Mouse (Mus musculus) monocyte, adult 2 months (primary cell): ENCODE data around the gene Hps1.

Experiments used
- DNase-seq, 2 experiments: peaks; one replicate each; pipeline ENCODE4 v3.0.0; 2022; ENCODE audit warnings: low spot score in 2 of 2, low read depth in 1 of 2

Hps1 gene

GRCm38 (mm10) chr19:42718101-42718500, 61.7 kb downstream of the Hps1 start:
- DNase-seq: no peak

DNA sequence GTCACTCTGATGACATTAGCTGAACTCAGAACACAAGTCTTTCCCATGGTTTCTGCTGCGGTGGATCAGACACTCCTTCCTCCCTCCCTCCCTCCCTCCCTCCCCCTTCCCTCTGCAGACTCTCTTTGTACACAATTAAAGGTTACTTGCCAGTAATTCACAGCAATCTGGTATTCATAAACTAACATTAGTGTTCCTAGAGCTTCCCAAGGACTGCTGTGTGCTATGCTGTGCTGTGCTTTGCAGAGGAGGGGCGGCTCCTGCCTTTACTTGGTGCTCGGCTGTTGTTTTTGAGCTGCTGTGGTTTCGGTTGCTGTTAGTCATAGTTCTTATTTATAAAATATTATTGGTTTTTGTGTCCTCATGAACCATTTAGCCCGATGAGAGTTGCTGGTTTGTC, 62.1 kb downstream of the Hps1 start:
- DNase-seq: no peak

- no peak for DNase-seq
Observed at GRCm38 (mm10) chr19:42716507-42716906, 63.3 kb downstream of the Hps1 start.

- no peak for DNase-seq
Observed at GRCm38 (mm10) chr19:42713770-42714169, 66.0 kb downstream of the Hps1 start.
